Mouse (Mus musculus): Measurements from ENCODE around the gene Syt7. TPM values are rescaled to one million over a fixed set of nuclear protein-coding genes. Genes with fewer than 3 reads are reported as not detected.
A peak's percentile ranks its signal among the peaks of the same experiment; 100 is the strongest.

The Syt7 gene
- total and polyA plus RNA-seq, 2 experiments: 0.28 to 0.45 TPM

DNA sequence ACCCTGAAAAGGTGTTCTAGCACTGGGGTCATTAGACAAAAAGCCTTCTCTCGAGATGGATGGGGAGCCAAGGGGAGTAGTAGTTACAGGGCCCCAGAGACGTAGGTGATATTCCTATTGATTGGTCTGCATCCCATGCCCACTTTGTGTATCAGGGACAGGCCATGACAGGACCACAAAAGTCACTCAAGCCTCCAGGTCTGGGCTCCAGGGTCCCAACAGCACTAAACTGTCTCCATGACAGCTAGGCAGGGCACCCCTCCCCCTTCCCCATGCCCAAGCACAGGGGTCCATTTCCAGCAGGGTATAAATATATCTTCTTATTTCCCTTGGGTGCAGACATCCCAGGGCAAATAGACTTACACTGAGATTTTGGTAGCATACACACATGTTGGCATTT, 8.1 kb downstream of the Syt7 start:
- DNase-seq (ENCODE audit: extremely low read depth, low read depth, low spot score): no peak
- 64% methylated on average over 2 of the region's 2 CpGs for WGBS

DNA sequence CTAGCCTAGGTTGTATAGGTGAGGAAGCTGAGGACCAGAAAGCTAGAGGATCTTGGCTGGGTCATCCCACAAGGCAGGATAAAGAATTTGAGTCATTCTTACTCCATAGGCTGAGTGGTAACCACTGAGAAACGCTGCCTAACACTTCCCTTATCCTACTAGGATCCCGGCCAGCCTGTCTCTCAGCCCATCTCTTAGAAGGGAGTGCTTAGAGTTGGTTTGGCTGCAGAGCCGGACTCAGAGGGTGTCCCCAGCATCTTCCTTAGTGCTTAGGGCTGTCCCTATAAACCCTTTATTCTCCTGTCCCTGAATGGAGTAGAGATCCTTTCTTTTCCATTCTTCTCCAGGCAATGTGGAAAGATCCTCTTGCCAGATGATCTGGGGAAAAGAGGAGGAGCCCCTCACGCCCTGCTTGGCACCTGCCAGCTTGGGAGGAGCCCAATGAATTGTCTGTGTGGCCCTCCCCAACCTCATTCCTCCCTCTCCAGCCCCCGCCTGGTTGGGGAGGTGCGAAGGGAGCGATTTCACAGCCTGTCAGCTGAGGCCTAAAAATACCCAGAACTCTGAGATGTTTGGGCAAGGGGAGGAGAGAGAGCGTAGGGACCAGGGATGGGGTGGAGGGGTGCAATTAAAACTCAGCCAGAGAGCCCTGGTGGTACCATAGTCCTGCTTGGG, 8.7 kb downstream of the Syt7 start:
- no peak overlapping the region for H3K4me3 ChIP-seq (ENCODE audit: insufficient read depth, low read depth, low read length)
- no peaks in the 10 kb centered on the region for H3K79me2 ChIP-seq (ENCODE audit: control insufficient read depth, insufficient read depth, low read length)
- no peak for TF ChIP-seq CTCF (IDR thresholded peaks at IDR 0.05; ENCODE audit: low read depth, low read length)
- TF ChIP-seq POLR2A (IDR thresholded peaks at IDR 0.05; ENCODE audit: extremely low read depth, insufficient read depth, low read length): no peak
- H3K9ac ChIP-seq (ENCODE audit: low read depth, low read length): no peak overlapping the region
- no peaks in the 10 kb centered on the region for H3K27me3 ChIP-seq (ENCODE audit: control insufficient read depth, insufficient read depth, low read length)
- WGBS: 68% methylated on average over 8 of the region's 8 CpGs
- H3K4me1 ChIP-seq (ENCODE audit: control insufficient read depth, insufficient read depth, low read length): no peaks in the 10 kb centered on the region
- H3K36me3 ChIP-seq (ENCODE audit: control insufficient read depth, insufficient read depth, low read length): no peaks in the 10 kb centered on the region
- DNase-seq (ENCODE audit: extremely low read depth, low read depth, low spot score): no peak
- no peak overlapping the region for H3K27ac ChIP-seq (replicated peaks; ENCODE audit: insufficient read depth, low read depth, low read length)

More for the DNA sequence above, 8.1 kb downstream of the Syt7 start:
- Histone ChIP-seq H3K79me2 (ENCODE audit: control insufficient read depth, insufficient read depth, low read length) (no peaks in the 10 kb centered on the region), H3K4me3 (ENCODE audit: insufficient read depth, low read depth, low read length) (no peak overlapping the region), H3K36me3 (ENCODE audit: control insufficient read depth, insufficient read depth, low read length) (no peaks in the 10 kb centered on the region), H3K9ac (ENCODE audit: low read depth, low read length) (no peak overlapping the region), H3K4me1 (ENCODE audit: control insufficient read depth, insufficient read depth, low read length) (no peaks in the 10 kb centered on the region), H3K27me3 (ENCODE audit: control insufficient read depth, insufficient read depth, low read length) (no peaks in the 10 kb centered on the region), H3K27ac (replicated peaks; ENCODE audit: insufficient read depth, low read depth, low read length) (no peak overlapping the region)
- TF ChIP-seq CTCF (IDR thresholded peaks at IDR 0.05; ENCODE audit: low read depth, low read length) (no peak), POLR2A (IDR thresholded peaks at IDR 0.05; ENCODE audit: extremely low read depth, insufficient read depth, low read length) (no peak)

- DNase-seq (ENCODE audit: extremely low read depth, low read depth, low spot score): no peak
- WGBS: 65% methylated on average over 6 of the region's 6 CpGs
- no peak overlapping the region for H3K4me3 ChIP-seq (ENCODE audit: insufficient read depth, low read depth, low read length)
- H3K27me3 ChIP-seq (ENCODE audit: control insufficient read depth, insufficient read depth, low read length): no peaks in the 10 kb centered on the region
- H3K4me1 ChIP-seq (ENCODE audit: control insufficient read depth, insufficient read depth, low read length): no peaks in the 10 kb centered on the region
- H3K27ac ChIP-seq (replicated peaks; ENCODE audit: insufficient read depth, low read depth, low read length): no peak overlapping the region
- H3K79me2 ChIP-seq (ENCODE audit: control insufficient read depth, insufficient read depth, low read length): no peaks in the 10 kb centered on the region
- H3K36me3 ChIP-seq (ENCODE audit: control insufficient read depth, insufficient read depth, low read length): no peaks in the 10 kb centered on the region
- H3K9ac ChIP-seq (ENCODE audit: low read depth, low read length): no peak overlapping the region
- TF ChIP-seq CTCF (IDR thresholded peaks at IDR 0.05; ENCODE audit: low read depth, low read length) (no peak), POLR2A (IDR thresholded peaks at IDR 0.05; ENCODE audit: extremely low read depth, insufficient read depth, low read length) (no peak)
These were observed 9.4 kb downstream of the Syt7 start for GRCm38 (mm10) chr19:10398296-10398695.

DNA sequence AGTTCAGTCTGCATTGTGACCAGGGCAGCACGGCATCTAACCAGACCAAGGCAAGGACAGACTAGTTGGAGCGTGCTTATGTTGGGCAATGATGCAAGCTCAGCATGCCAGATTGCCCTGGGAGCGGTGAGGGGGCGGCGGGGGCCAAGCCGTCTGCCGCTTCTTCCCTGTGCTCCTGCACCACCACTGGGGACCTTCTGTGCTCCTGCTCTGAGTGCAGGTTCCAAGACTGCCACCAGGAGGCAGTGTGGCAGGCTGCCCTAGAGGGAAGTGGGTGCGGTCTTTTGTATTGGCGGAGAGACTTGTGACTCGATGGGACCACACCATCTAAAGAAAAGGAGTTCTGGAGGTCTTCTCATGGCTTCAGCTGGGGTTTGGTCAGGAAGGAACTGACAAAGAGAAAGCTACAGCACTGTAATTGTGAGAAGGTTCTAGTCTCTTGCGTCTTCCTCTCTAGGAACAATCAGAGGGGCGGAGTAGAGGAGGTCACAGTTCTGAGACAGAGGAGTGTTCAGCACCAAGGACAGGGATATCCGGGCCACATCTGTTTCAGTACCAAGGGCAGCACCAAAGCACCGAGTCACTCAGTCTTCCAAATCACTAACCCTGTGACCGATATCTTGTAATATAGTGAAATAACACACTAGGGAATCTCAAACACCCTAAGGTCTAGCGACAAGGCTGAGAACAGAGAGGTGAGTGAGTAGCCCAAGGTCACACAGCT, 14.0 kb downstream of the Syt7 start:
- H3K27ac ChIP-seq (replicated peaks; ENCODE audit: insufficient read depth, low read depth, low read length): no peak overlapping the region
- H3K4me1 ChIP-seq (ENCODE audit: control insufficient read depth, insufficient read depth, low read length): no peaks in the 10 kb centered on the region
- no peak overlapping the region for H3K4me3 ChIP-seq (ENCODE audit: insufficient read depth, low read depth, low read length)
- TF ChIP-seq POLR2A (IDR thresholded peaks at IDR 0.05; ENCODE audit: extremely low read depth, insufficient read depth, low read length) (no peak), CTCF (IDR thresholded peaks at IDR 0.05; ENCODE audit: low read depth, low read length) (0 out of 2 replicates have a peak, but pooled peaks have one; percentile 10)
- no peaks in the 10 kb centered on the region for H3K36me3 ChIP-seq (ENCODE audit: control insufficient read depth, insufficient read depth, low read length)
- H3K27me3 ChIP-seq (ENCODE audit: control insufficient read depth, insufficient read depth, low read length): no peaks in the 10 kb centered on the region
- DNase-seq (ENCODE audit: extremely low read depth, low read depth, low spot score): peak; percentile 18
- no peak overlapping the region for H3K9ac ChIP-seq (ENCODE audit: low read depth, low read length)
- H3K79me2 ChIP-seq (ENCODE audit: control insufficient read depth, insufficient read depth, low read length): no peaks in the 10 kb centered on the region
- 25% methylated on average over 16 of the region's 16 CpGs for WGBS

DNA sequence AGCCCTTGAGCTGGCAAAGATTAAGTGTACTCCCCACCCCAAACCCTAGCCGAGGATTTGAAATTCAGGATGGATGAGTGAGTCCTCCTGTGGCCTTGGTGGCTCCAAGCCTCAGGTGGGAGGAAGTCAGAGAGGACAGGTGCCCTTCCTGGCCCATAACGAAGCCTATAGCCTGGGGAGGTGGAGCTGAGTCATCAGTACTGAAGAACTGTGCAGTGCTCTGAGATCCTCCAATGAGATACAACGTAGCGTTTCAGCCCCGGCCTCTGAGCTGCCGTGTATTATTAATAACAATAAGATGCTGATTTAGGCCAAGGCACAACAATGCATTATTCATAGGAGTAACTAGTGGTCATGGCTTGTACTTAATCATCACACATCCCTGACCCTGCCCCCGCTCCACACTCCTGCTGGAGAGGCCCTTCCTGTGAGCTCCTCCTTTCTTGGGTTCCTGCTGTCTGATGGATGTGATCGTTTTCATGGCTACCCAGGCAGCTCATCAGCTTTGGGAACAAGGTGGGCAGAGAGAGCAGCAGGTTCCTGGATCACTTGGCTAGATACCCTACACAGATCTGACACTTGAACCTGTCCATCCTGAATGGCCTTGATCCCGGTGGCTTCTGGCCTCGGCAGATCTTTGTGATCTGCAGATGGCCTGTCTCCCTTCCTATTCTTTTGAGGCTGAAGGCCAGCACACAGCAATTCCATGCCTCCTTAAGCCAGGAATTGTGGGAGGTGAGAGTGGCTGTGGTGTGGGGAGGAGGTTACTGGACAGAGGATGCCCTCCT, 14.9 kb downstream of the Syt7 start:
- H3K9ac ChIP-seq (ENCODE audit: low read depth, low read length): no peak overlapping the region
- H3K27ac ChIP-seq (replicated peaks; ENCODE audit: insufficient read depth, low read depth, low read length): no peak overlapping the region
- DNase-seq (ENCODE audit: extremely low read depth, low read depth, low spot score): no peak
- no peaks in the 10 kb centered on the region for H3K4me1 ChIP-seq (ENCODE audit: control insufficient read depth, insufficient read depth, low read length)
- no peak overlapping the region for H3K4me3 ChIP-seq (ENCODE audit: insufficient read depth, low read depth, low read length)
- WGBS: 80% methylated on average over 10 of the region's 10 CpGs
- H3K36me3 ChIP-seq (ENCODE audit: control insufficient read depth, insufficient read depth, low read length): no peaks in the 10 kb centered on the region
- TF ChIP-seq CTCF (IDR thresholded peaks at IDR 0.05; ENCODE audit: low read depth, low read length) (no peak), POLR2A (IDR thresholded peaks at IDR 0.05; ENCODE audit: extremely low read depth, insufficient read depth, low read length) (no peak)
- no peaks in the 10 kb centered on the region for H3K79me2 ChIP-seq (ENCODE audit: control insufficient read depth, insufficient read depth, low read length)
- no peaks in the 10 kb centered on the region for H3K27me3 ChIP-seq (ENCODE audit: control insufficient read depth, insufficient read depth, low read length)
